Mouse (Mus musculus): ENCODE data around the gene Vill.

Vill gene

DNA sequence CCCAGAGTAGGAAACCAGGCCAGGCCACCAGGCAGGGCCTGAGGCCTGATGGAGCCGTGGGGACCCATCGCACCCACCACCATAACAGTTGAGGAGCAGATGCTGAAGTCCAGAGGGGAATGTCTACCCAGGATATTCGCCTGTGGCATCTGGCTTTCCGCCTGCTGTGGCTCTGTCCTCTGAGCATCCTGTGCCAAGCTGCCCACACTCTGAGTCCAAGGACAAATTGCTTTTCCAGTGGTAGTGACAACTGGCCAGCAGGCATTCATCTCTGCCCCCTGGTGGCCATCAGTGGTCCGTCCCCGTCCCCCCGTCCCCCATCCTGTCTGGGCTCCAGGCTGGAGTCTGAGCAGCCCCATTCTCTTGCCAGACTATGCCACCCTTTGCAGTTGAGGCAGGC is 23.0 kb upstream of the Vill start:
- DNase-seq (ENCODE audit: low read depth, low spot score), result peak; percentile 19
- H3K27me3 ChIP-seq (ENCODE audit: control insufficient read depth, insufficient read depth, low read length, poor library complexity, severe bottlenecking), result no peaks in the 10 kb centered on the region
- no peaks in the 10 kb centered on the region for H3K36me3 ChIP-seq (ENCODE audit: control insufficient read depth, insufficient read depth, low read length, poor library complexity, severe bottlenecking)

DNA sequence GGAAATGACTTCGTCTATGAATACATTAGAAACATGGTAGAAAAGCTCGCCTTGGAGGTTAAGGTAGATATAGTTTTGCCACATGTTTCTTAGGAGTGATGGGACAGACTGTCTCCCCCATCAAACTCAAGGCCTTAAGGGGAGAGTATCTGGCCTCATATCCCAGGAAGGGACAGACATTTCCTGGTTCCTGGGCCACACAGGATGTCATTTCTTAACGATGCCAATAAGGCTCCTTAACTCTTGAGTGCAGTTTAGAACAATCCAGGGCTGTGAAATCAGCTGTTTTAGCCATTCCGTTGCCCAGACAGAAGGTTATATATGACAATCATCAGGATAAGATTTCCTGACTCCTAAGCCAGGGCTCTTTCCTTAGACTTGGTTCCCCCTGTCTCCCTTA is 21.5 kb upstream of the Vill start:
- DNase-seq (ENCODE audit: low read depth, low spot score), result no peak
- Histone ChIP-seq H3K27me3 (ENCODE audit: control insufficient read depth, insufficient read depth, low read length, poor library complexity, severe bottlenecking) (no peaks in the 10 kb centered on the region), H3K36me3 (ENCODE audit: control insufficient read depth, insufficient read depth, low read length, poor library complexity, severe bottlenecking) (no peaks in the 10 kb centered on the region)

DNA sequence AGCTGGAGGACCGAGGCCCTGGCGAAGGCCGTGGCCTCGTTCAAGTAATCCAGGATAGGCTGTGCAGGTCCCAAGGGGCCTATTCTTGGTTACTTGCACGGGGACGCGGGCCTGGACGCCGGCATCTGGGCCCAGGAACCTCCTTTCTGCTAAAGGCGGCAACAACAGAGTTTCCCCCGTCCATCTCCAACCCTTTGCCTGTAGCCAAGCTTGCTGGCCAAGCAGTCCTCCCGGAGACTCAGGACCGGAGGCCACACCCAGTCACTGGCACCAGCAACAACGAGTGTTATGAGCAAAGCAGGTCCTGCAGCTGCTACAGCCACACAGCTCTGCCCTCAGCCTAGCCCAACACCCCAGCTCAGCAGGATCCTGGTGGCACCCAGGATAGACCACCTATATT is 20.8 kb upstream of the Vill start:
- no peak for DNase-seq (ENCODE audit: low read depth, low spot score)
- no peaks in the 10 kb centered on the region for H3K27me3 ChIP-seq (ENCODE audit: control insufficient read depth, insufficient read depth, low read length, poor library complexity, severe bottlenecking)

DNA sequence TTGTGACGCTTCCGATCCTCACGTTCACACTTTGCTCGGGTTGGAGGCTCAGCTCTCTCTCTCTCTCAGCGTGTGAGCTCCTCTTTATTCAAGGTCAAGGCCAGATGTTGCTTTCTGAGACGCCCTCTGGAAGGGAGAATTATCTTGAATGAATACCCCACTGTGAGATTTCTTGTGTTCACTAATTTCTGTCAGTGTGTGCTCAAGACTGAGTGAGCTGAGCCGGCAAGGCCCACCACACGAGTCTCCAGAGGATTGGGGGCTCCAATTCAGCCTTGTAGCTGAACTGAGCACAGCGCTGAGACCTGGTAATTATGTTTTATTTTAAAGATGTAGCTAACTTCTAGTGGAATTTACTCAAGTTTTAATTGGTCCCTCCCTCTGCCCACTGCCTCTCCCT is 20.0 kb upstream of the Vill start:
- H3K36me3 ChIP-seq (ENCODE audit: control insufficient read depth, insufficient read depth, low read length, poor library complexity, severe bottlenecking), result no peaks in the 10 kb centered on the region
- no peak for DNase-seq (ENCODE audit: low read depth, low spot score)
- no peaks in the 10 kb centered on the region for H3K27me3 ChIP-seq (ENCODE audit: control insufficient read depth, insufficient read depth, low read length, poor library complexity, severe bottlenecking)

More for the DNA sequence above, 20.8 kb upstream of the Vill start:
- no peaks in the 10 kb centered on the region for H3K36me3 ChIP-seq (ENCODE audit: control insufficient read depth, insufficient read depth, low read length, poor library complexity, severe bottlenecking)

DNA sequence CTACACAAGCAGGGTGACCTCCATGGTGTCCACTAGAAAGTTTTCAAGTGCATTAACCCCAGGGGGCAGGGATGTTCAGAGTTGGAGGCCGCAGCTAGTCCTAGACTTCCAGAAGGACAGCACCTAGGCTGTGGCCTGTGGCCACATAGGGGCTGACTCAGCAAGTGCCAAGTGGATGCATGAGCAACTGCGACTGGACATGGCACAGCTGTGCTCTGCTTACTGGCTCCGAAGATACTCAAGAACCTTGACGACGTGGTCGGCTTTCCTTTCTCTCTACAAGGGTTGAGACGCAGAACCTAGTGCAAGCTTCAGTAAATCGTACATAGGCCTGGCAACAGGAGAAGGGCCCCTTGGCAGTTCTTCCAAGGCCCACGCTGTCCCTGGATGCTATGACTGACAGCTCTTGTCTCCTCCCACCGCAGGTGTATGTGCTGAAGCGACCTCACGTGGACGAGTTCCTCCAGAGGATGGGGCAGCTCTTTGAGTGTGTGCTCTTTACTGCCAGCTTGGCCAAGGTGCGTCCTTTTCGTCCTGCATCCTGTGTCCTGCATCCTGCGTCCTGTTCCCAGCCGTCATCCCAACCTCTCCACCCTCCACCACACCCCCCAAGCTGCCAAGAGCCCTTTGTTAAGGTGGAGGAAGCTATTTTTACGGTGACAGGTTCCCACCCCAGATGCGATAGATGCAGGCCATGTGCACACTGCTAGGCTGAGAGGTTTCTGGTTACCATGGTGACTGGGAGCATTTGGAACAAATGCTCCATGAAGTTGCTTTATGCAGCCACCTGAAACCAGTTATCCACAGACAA is 19.3 kb upstream of the Vill start:
- H3K27me3 ChIP-seq (ENCODE audit: control insufficient read depth, insufficient read depth, low read length, poor library complexity, severe bottlenecking), result no peaks in the 10 kb centered on the region
- no peak for DNase-seq (ENCODE audit: low read depth, low spot score)
- no peaks in the 10 kb centered on the region for H3K36me3 ChIP-seq (ENCODE audit: control insufficient read depth, insufficient read depth, low read length, poor library complexity, severe bottlenecking)

DNA sequence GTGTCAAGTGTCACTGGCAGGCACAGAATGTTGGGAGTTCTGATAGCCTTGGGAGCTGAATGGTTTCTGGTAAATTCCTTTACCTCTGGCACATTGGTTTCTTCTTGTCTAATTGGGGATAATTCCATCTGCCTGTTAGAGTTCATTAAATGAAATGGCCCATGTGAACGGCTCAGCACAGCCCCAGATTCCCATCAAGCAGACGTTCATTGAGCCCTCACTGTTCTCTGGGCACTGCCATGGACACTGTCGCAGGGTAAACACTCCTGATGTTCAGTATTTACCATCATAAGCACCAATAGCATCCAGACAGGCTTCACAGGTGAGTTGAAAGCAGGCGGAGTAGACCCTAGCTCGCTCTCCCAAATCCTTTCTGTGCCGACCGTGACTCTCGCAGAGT is 18.5 kb upstream of the Vill start:
- Histone ChIP-seq H3K27me3 (ENCODE audit: control insufficient read depth, insufficient read depth, low read length, poor library complexity, severe bottlenecking) (no peaks in the 10 kb centered on the region), H3K36me3 (ENCODE audit: control insufficient read depth, insufficient read depth, low read length, poor library complexity, severe bottlenecking) (no peaks in the 10 kb centered on the region)
- DNase-seq (ENCODE audit: low read depth, low spot score), result no peak

DNA sequence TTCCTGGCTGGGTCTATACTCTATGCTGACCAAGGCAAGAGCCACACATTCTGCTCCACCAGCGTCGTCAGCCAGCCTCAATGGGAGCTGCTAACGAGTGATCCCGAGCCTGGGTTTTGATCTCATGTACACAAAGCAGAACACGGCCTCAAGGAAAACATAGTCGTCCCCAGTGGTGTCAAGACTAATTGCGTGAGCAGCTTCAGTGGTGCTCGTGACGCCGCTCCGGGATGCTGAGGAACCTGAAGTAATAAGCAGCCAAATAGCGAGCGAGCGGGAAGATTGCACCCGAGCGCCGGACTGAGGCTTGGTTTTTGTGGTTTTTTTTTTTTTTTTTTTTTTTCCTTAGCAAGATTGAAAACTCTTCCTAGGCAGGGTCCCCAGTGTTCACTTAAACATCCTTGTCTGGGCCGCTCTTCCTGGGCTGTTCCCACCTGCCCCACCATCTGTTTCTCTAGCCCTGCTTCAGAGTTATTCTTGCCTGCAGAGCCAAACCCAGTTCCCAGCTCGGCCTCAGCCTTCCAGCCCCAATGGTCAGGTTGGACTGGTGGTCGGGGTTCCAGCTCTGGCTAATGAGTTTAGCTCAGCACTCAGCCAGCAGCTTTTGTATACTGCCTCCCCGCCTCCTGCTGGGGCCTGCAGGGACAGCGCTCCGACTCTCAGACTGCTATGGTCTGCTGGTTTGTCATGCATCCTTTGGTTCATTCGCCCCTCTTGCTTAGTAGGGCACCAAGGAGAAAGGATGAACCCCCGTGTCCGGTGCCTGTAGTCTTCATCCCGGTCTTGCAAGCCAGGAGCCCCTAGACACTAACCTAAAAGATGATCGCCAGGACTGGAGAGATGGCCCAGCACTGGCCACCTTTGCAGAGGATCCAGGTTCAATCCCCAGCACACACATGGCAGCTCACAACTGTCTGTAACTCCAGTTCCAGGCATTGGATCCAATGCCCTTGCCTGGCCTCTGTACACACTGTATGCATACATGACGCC is 17.6 kb upstream of the Vill start:
- H3K36me3 ChIP-seq (ENCODE audit: control insufficient read depth, insufficient read depth, low read length, poor library complexity, severe bottlenecking), result no peaks in the 10 kb centered on the region
- DNase-seq (ENCODE audit: low read depth, low spot score), result no peak
- no peaks in the 10 kb centered on the region for H3K27me3 ChIP-seq (ENCODE audit: control insufficient read depth, insufficient read depth, low read length, poor library complexity, severe bottlenecking)

DNA sequence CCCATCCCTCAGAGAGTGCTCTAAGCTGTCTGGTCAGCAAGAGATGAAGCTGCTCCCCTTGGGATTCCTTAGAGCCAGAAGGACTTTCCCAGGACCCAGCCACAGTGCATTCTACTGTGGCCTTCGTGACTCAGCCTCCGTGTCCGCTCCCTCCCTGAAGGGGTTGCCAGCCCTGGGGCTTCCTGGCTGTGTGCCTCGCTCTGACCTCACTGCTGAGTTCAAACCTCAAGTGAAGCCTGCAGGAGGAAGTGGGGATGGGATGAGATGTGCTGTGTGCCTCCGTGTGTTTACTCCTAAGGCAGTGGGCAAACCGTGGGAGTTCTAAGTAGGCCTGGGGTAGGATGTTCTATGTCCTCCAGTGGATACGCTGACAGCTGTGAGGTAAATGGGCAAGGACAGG is 16.7 kb upstream of the Vill start:
- H3K27me3 ChIP-seq (ENCODE audit: control insufficient read depth, insufficient read depth, low read length, poor library complexity, severe bottlenecking), result no peaks in the 10 kb centered on the region
- no peak for DNase-seq (ENCODE audit: low read depth, low spot score)
- no peaks in the 10 kb centered on the region for H3K36me3 ChIP-seq (ENCODE audit: control insufficient read depth, insufficient read depth, low read length, poor library complexity, severe bottlenecking)

DNA sequence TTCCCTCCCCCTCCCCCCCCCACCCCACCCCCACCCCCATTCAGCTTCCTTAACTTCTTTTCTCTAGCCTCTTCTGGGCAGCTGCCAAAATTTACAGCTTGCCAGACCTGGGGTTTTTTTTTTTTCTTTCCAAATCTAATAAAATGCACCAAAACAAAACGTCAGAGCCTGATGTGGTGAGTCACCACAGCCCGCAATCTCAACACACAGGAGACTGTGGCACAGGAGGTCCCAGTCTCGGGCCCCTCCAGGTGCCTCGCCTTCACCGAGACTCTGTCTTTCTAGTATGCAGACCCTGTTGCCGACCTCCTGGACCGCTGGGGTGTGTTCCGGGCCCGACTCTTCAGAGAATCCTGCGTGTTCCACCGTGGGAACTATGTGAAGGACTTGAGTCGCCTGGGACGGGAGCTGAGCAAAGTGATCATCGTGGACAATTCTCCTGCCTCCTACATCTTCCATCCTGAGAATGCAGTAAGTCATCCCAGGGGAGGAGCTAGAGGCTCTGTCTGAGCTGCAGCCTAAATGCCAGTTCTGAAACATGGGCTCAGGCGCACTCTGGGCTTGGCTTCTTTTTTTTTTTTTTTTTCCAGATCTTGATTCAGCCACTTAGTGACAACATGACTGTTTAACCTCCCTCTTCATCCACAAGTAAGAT is 15.4 kb upstream of the Vill start:
- no peaks in the 10 kb centered on the region for H3K36me3 ChIP-seq (ENCODE audit: control insufficient read depth, insufficient read depth, low read length, poor library complexity, severe bottlenecking)
- DNase-seq (ENCODE audit: low read depth, low spot score), result no peak
- no peaks in the 10 kb centered on the region for H3K27me3 ChIP-seq (ENCODE audit: control insufficient read depth, insufficient read depth, low read length, poor library complexity, severe bottlenecking)

DNA sequence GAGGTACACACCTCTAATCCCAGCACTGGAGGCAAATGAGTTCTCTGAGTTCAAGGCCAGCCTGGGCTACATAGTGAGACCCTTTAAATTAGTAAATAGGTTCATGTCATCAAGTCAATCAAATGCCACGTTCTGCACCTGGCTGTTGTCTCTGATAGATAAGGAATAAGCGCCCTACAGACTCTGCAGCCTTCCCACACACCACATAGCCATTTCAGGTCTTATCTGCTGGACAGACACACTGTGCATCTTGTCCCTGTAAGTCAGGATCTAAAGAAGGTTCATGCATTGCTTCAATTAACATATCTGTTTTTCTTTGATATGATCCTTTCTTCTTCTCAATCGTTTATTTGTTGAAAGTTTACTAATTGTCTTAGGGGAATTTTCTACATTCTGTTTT is 14.0 kb upstream of the Vill start:
- no peak for DNase-seq (ENCODE audit: low read depth, low spot score)
- Histone ChIP-seq H3K36me3 (ENCODE audit: control insufficient read depth, insufficient read depth, low read length, poor library complexity, severe bottlenecking) (no peaks in the 10 kb centered on the region), H3K27me3 (ENCODE audit: control insufficient read depth, insufficient read depth, low read length, poor library complexity, severe bottlenecking) (no peaks in the 10 kb centered on the region)

DNA sequence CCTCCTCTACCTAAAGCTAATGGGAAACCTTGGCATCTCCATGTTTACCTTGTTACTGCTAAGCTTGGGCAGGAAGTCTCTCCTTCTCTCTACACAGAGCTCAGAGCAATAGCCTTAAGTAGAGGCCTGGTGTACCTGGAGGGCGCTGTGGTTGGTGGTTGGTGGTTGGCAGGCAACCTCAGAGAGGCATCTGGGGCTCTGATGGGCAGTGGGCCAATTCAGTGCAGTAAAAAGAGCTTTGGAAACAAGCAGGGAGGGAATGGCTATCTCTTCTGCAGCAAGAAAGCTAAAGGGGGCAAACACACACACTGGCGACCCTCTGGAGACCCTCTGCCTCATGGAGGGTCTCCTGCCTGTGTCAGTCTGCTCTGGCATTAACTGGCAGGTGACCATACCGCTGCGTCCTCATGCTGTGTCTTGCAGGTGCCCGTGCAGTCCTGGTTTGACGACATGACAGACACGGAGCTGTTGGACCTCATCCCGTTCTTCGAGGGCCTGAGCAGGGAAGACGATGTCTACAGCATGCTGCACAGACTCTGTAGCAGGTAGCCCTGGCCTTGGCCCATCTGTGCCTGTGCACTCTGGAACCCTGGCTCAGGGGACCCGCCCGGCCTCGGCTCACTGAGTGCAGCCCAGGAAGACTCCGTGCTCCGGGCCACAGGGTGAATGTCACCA is 12.3 kb upstream of the Vill start:
- Histone ChIP-seq H3K36me3 (ENCODE audit: control insufficient read depth, insufficient read depth, low read length, poor library complexity, severe bottlenecking) (no peaks in the 10 kb centered on the region), H3K27me3 (ENCODE audit: control insufficient read depth, insufficient read depth, low read length, poor library complexity, severe bottlenecking) (no peaks in the 10 kb centered on the region)
- DNase-seq (ENCODE audit: low read depth, low spot score), result no peak

DNA sequence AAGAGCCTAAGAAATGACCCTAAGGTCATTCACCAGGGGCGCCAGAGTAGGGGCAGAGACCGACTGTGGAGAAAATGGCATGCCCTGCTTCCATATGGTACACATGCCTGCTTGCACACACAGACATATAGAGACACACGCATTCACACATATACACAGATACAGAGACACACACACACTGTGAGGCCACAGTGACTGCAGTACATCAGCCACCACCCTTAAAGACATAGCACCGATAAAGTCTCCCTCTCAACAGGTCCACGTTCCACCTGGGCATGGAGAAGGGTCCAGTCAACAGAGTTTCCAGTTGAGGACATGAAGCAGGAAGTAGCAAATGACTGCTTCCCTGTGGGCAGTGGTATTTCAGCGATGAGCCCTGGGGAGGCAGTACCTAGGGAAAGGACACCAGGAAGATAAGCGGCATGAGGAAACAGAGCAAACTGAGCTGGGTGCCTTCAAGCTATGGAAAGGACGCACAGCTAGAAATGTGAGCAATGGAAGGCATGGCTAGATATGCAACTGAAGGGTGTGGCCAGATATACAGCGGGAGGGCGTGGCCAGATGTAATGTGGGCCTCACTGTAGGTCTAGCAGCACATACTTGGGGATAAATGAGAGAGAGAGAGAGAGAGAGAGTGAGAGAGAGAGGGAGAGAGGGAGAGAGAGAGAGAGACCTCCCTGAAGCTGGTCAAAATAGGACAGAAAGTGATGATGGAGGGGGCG is 4.2 kb upstream of the Vill start:
- no peak for DNase-seq (ENCODE audit: low read depth, low spot score)
- no peaks in the 10 kb centered on the region for H3K27me3 ChIP-seq (ENCODE audit: control insufficient read depth, insufficient read depth, low read length, poor library complexity, severe bottlenecking)

DNA sequence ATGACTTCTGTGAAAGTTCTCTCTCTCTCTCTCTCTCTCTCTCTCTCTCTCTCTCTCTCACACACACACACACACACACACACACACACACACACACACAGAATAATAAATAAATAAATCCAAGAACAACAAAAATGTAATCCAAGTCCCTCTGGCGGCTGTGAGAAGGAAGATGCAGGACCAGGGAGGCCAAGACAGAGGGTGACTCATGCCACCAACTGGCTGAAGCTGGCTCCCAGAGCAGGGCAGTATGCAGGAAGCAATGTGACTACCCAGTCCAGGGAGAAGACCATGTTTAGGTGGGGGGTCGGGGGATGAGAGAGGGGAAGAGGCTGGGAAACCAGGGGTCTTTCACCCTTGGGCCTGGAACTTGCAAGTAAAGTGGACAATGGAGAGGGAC is 1.4 kb upstream of the Vill start:
- H3K36me3 ChIP-seq (ENCODE audit: control insufficient read depth, insufficient read depth, low read length, poor library complexity, severe bottlenecking), result no peaks in the 10 kb centered on the region

More for the DNA sequence above, 4.2 kb upstream of the Vill start:
- no peaks in the 10 kb centered on the region for H3K36me3 ChIP-seq (ENCODE audit: control insufficient read depth, insufficient read depth, low read length, poor library complexity, severe bottlenecking)

More for the DNA sequence above, 1.4 kb upstream of the Vill start:
- DNase-seq (ENCODE audit: low read depth, low spot score), result no peak
- H3K27me3 ChIP-seq (ENCODE audit: control insufficient read depth, insufficient read depth, low read length, poor library complexity, severe bottlenecking), result no peaks in the 10 kb centered on the region
